Mouse (Mus musculus) spleen, adult 2 months (tissue): ENCODE data around the gene Mybpc2. TPM values are rescaled to one million over a fixed set of nuclear protein-coding genes. Genes with fewer than 3 reads are reported as not detected.

Experiments used
- DNase-seq, 2 experiments: peaks; one replicate each; pipeline versions ENCODE4 v3.0.0 to v3.0.0-alpha.2; 2012 to 2021; ENCODE audit warnings: low spot score in 2 of 2, low read depth in 1 of 2
- H3K27ac ChIP-seq: fragments of 200-500 bp; 2 replicates; pipeline ENCODE4 v1.5.1; 2012; ENCODE audit warnings: low read length, inconsistent platforms; ENCODE audit not compliant: insufficient read depth
- H3K27me3 ChIP-seq: fragments of 200-500 bp; 2 replicates; pipeline ENCODE4 v1.6.1; 2012; ENCODE audit warnings: mild to moderate bottlenecking, moderate library complexity, low read length, inconsistent platforms; ENCODE audit not compliant: control insufficient read depth, insufficient read depth
- H3K36me3 ChIP-seq: fragments of 200-500 bp; 2 replicates; pipeline ENCODE4 v1.6.1; 2012; ENCODE audit warnings: mild to moderate bottlenecking, low read length, inconsistent platforms; ENCODE audit not compliant: control insufficient read depth, insufficient read depth
- H3K4me1 ChIP-seq: fragments of 200-500 bp; 2 replicates; pipeline ENCODE4 v1.6.1; 2011; ENCODE audit warnings: inconsistent platforms; ENCODE audit not compliant: control insufficient read depth, insufficient read depth, insufficient read length
- H3K4me3 ChIP-seq: fragments of 200-500 bp; 2 replicates; pipeline ENCODE4 v1.5.1; 2011; ENCODE audit warnings: mild to moderate bottlenecking, inconsistent platforms; ENCODE audit not compliant: insufficient read depth, insufficient read length; ENCODE audit errors: extremely low read depth
- CTCF ChIP-seq: fragments of 200-500 bp; IDR thresholded peaks from 2 replicates; pipeline ENCODE4 v1.5.1; 2011; ENCODE audit warnings: mild to moderate bottlenecking, inconsistent platforms; ENCODE audit not compliant: insufficient read depth, insufficient read length, insufficient replicate concordance; ENCODE audit errors: extremely low read depth
- POLR2A ChIP-seq: fragments of 200-500 bp; IDR thresholded peaks from 2 replicates; pipeline ENCODE4 v1.6.1; 2011; ENCODE audit warnings: low read depth, low read length, inconsistent platforms
- WGBS: fragments of 180-500 bp; shearing (Covaris S2); methylation state at CpG from one replicate; pipeline ENCODE4 v1.1.7; 2018; 5-methylcytosine and 5-hydroxymethylcytosine counted together
- polyA plus RNA-seq: library from polyadenylated mRNA; depleted of rRNA; stranded (reverse); fragments of >200 nt; gene quantifications from 2 replicates; pipeline ENCODE4 v1.2.3, GENCODE M21; 2012

The Mybpc2 gene
- polyA plus RNA-seq, 1 experiment = 1.4 TPM

- WGBS = 4% methylated on average over 20 of the region's 20 CpGs
- Histone ChIP-seq H3K27me3 (no peaks in the 10 kb centered on the region), H3K4me1 (peaks cover 13% of the 10 kb centered on the region), H3K36me3 (no peaks in the 10 kb centered on the region), H3K4me3 (no peak overlapping the region; the same call in 1 of the 2 replicates), H3K27ac (no peak overlapping the region)
- peak in 1 of 2 experiments; percentile 76 for DNase-seq
- TF ChIP-seq POLR2A (no peak), CTCF (peak; percentile 85)
Observed at GRCm38 (mm10) chr7:44521710-44522109, 2.7 kb downstream of the Mybpc2 start.

GRCm38 (mm10) chr7:44520990-44521389, 3.5 kb downstream of the Mybpc2 start:
- H3K36me3 ChIP-seq = no peaks in the 10 kb centered on the region
- DNase-seq = no peak
- 39% methylated on average over 3 of the region's 3 CpGs for WGBS
- peaks cover 10% of the 10 kb centered on the region for H3K4me1 ChIP-seq
- no peak overlapping the region for H3K4me3 ChIP-seq
- TF ChIP-seq POLR2A (no peak), CTCF (no peak)
- H3K27ac ChIP-seq = no peak overlapping the region
- H3K27me3 ChIP-seq = no peaks in the 10 kb centered on the region

GRCm38 (mm10) chr7:44519240-44519913, 5.1 kb downstream of the Mybpc2 start:
- no peak for DNase-seq
- H3K4me1 ChIP-seq = peaks cover 3% of the 10 kb centered on the region; the same call in 1 of the 2 replicates
- H3K36me3 ChIP-seq = no peaks in the 10 kb centered on the region
- H3K27ac ChIP-seq = no peak overlapping the region
- WGBS = 73% methylated on average over 9 of the region's 9 CpGs
- H3K27me3 ChIP-seq = no peaks in the 10 kb centered on the region
- TF ChIP-seq CTCF (no peak; the same call in 1 of the 2 replicates), POLR2A (no peak)
- no peak overlapping the region for H3K4me3 ChIP-seq

- Histone ChIP-seq H3K27ac (no peak overlapping the region), H3K4me3 (no peak overlapping the region), H3K4me1 (no peaks in the 10 kb centered on the region), H3K36me3 (peaks cover 2% of the 10 kb centered on the region; the same call in 1 of the 2 replicates), H3K27me3 (no peaks in the 10 kb centered on the region)
- TF ChIP-seq CTCF (no peak), POLR2A (no peak)
- DNase-seq = no peak
Observed at GRCm38 (mm10) chr7:44507491-44507890, 17.0 kb downstream of the Mybpc2 start.

- whole genome bisulfite sequencing = 24% methylated on average over 5 of the region's 5 CpGs
- H3K4me1 ChIP-seq = no peaks in the 10 kb centered on the region
- no peak overlapping the region for H3K4me3 ChIP-seq
- H3K36me3 ChIP-seq = peaks cover 2% of the 10 kb centered on the region; the same call in 1 of the 2 replicates
- DNase-seq = peak; percentile 64 to 70
- H3K27me3 ChIP-seq = no peaks in the 10 kb centered on the region
- no peak overlapping the region for H3K27ac ChIP-seq
- TF ChIP-seq CTCF = peak; percentile 68; the same call in 1 of the 2 replicates
- TF ChIP-seq POLR2A = no peak
Observed at GRCm38 (mm10) chr7:44501563-44502115, 22.8 kb downstream of the Mybpc2 start.

- no peak for DNase-seq
- Histone ChIP-seq H3K36me3 (0 out of 2 replicates have a peak, but pooled peaks cover 2% of the 10 kb centered on the region), H3K27me3 (no peaks in the 10 kb centered on the region), H3K4me3 (no peak overlapping the region), H3K27ac (no peak overlapping the region), H3K4me1 (no peaks in the 10 kb centered on the region; the same call in 1 of the 2 replicates)
- 73% methylated on average over 20 of the region's 20 CpGs for WGBS
- TF ChIP-seq POLR2A (no peak), CTCF (no peak)
Observed at GRCm38 (mm10) chr7:44500046-44500445, 24.4 kb downstream of the Mybpc2 start.

- Histone ChIP-seq H3K27me3 (no peaks in the 10 kb centered on the region), H3K4me3 (no peak overlapping the region), H3K27ac (no peak overlapping the region), H3K4me1 (no peaks in the 10 kb centered on the region; the same call in 1 of the 2 replicates), H3K36me3 (0 out of 2 replicates have a peak, but pooled peaks cover 2% of the 10 kb centered on the region)
- no peak for DNase-seq
- TF ChIP-seq CTCF (no peak), POLR2A (no peak)
- 86% methylated on average over 1 of the region's 1 CpGs for WGBS
Observed at GRCm38 (mm10) chr7:44498922-44499321, 25.5 kb downstream of the Mybpc2 start.
